Mouse (Mus musculus) kidney, postnatal 36 days (tissue): ENCODE measurements around the gene Ncoa3.

Experiments
- DNase-seq, 2 experiments: peaks; one replicate each; pipeline ENCODE4 v3.0.0; 2021 to 2022; ENCODE audit warnings: mixed read lengths in 2 of 2

The Ncoa3 gene

DNA sequence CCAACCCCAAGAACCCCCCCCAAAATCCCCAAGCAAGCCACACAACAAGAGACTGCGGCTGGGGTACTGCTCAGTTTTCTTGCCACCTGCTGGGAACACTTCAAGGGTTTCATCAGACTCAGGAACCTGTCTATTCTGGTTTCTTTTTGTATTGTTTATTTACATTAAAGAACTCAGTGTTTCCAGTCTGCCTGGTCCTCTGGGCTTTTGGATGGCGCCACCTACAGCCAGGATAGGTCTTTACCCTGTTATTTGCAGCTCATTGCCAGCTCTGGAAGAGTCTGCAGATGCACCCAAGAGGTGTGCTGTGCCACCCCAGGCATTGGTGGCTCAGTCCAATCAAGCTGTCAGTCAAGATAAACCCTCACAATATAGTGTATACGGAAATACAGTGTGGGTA, 43.3 kb downstream of the Ncoa3 start:
- DNase-seq, result peak; percentile 77 to 84

- DNase-seq, result peak; percentile 58 to 64
Measured at GRCm38 (mm10) chr2:166039681-166040080, 47.2 kb downstream of the Ncoa3 start.

GRCm38 (mm10) chr2:166042542-166042941, 50.1 kb downstream of the Ncoa3 start:
- no peak for DNase-seq

DNA sequence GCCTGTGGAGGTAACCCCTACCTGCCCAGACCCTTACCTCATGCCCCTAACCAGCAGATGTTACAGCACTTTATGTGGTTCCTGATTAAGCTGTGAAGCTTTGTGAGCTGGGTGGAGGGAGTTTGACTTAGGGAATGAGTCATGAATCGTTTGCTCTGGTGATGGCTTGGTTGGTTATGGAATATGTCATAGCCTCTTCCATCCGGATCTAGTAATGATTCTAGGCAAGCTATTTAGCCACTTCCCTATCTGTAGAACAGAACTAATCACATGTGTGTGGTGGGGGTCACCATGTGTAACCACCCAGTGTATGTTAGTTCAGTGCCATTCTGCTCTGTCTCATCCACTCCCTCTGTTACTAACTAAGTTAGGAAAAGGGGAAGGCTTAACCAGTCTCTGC, 52.6 kb downstream of the Ncoa3 start:
- DNase-seq, result no peak

- peak in 1 of 2 experiments; percentile 53 for DNase-seq
Measured at GRCm38 (mm10) chr2:166045549-166046501, 53.4 kb downstream of the Ncoa3 start.

- DNase-seq, result peak; percentile 42 to 62
Measured at GRCm38 (mm10) chr2:166047931-166048330, 55.5 kb downstream of the Ncoa3 start.

- DNase-seq, result no peak
Measured at GRCm38 (mm10) chr2:166048852-166049251, 56.4 kb downstream of the Ncoa3 start.

GRCm38 (mm10) chr2:166051421-166051820, 59.0 kb downstream of the Ncoa3 start:
- no peak for DNase-seq

GRCm38 (mm10) chr2:166051966-166052365, 59.5 kb downstream of the Ncoa3 start:
- no peak for DNase-seq

GRCm38 (mm10) chr2:166054002-166054539, 61.6 kb downstream of the Ncoa3 start:
- no peak for DNase-seq

DNA sequence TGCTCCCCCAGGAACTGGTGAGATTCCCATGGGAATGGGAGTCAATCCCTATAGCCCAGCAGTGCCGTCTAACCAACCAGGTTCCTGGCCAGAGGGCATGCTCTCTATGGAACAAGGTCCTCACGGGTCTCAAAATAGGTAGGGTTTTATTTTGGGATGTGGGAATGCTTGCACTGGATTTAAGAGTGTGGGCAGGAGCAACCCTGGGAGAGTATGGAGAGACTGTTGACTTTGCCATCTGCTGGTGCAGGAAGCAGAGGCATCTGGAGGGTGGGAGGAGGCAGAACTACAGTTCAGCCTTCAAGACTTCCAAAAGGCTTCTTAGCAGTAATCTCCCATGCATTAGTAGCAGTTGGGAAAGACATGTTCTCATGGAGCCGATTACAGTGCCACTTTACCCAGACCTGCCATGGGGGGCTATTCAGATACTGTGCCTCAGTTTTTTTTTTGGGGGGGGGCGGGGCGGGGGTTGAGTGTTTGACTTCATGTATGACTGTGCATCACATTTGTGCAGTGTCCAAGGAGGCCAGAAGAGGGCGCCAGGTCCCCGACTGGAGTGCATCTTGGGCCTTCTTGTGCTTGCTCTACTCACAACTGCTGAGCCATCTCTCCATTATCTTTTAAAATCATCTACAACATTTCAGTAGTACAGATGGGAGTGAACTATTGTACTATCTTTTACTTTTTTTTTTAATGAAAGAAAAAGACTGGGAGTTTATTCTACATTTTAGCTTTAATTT, 67.4 kb downstream of the Ncoa3 start:
- peak; percentile 61 to 85 for DNase-seq

GRCm38 (mm10) chr2:166062008-166062407, 69.6 kb downstream of the Ncoa3 start:
- DNase-seq, result no peak

DNA sequence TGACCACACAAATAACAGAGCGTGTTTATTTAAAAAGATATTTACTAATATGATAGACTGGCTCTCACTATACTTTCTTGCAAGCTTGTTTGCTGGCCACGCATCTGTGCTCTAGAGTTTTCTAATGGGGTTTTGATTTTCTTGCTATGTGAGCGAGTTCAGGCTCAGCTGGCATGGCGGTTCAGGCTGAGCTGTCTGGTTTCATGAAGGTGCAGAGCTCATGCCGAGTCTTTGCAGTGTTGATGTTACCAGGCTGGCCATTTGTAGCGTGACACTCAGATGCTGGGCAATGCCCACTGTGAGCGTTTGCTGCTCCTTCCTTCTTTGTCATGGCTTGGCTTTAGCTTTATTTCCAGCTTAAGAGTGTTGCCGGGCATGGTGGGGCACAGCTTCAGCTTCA, 70.0 kb downstream of the Ncoa3 start:
- no peak for DNase-seq

GRCm38 (mm10) chr2:166066434-166066833, 74.0 kb downstream of the Ncoa3 start:
- no peak for DNase-seq

DNA sequence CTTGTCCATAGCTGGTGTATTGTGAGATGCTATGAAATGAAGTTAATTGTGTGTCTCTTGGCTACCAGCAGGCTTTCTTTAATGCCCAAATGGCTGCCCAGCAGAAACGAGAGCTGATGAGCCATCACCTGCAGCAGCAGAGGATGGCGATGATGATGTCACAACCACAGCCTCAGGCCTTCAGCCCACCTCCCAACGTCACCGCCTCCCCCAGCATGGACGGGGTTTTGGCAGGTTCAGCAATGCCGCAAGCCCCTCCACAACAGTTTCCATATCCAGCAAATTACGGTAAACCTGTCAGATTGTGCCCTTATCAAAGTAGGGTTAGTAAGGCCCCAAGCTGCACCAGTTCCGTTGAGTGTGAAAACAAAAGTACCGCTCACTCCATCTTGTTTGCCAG, 75.8 kb downstream of the Ncoa3 start:
- no peak for DNase-seq

GRCm38 (mm10) chr2:166069164-166069563, 76.7 kb downstream of the Ncoa3 start:
- no peak for DNase-seq

DNA sequence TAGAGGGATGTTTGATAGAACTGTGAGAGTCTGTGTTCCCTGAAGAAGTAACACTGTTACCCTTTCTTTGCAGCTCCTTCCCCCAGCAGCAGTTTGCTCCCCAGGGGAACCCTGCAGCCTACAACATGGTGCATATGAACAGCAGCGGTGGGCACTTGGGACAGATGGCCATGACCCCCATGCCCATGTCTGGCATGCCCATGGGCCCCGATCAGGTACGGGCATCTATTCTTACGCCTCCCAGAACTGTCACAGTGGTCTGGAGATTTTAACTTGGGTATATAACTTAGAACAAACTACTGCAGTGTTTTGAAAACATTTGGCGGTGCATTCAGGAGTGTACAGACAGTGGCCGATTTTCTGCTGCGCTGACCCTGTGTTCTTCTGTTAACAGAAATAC, 77.3 kb downstream of the Ncoa3 start:
- DNase-seq, result no peak

DNA sequence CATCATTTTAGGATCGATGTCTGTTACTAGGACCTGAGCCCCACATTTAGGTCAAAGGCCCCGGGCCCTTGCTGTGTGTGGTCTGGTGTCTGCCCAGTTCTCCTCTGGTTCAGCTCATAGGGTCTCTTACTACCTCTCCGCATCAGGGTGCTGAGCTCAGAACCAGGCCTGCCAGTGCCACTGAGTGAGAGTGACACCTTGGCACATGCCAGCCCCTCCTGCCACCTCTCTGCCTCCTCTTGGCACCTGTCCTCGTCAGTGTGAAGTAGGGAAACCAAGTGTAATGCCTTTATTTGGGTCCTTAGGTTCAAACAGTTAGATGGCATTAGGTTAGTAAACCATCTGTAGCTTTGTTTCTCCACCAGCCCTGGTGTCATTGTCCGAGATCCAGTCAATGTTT, 79.0 kb downstream of the Ncoa3 start:
- no peak for DNase-seq

GRCm38 (mm10) chr2:166071889-166072288, 79.5 kb downstream of the Ncoa3 start:
- no peak for DNase-seq

GRCm38 (mm10) chr2:166073082-166073481, 80.6 kb downstream of the Ncoa3 start:
- DNase-seq, result peak in 1 of 2 experiments; percentile 54

DNA sequence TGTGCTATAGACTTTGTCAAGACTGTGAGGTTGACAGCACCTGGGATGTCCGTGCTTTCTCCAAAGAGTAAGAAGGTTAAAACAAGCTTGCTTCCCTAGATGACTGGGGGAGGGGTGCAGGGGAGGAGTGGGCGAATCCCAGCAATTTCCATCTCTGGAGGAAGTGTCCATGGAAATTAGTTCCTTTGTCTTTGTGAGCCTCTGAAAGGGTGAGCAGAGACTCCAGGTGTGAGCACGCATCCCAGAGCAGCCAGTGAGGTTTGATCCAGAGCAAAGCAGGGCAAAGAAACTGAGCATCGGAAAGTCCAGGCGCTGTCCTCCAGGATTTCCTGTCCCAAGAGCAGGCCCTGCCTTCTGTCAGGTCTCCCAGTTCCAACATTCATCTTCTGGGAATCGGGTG, 81.9 kb downstream of the Ncoa3 start:
- peak; percentile 36 to 38 for DNase-seq

- DNase-seq, result no peak
Measured at GRCm38 (mm10) chr2:166077371-166077770, 84.9 kb downstream of the Ncoa3 start.

DNA sequence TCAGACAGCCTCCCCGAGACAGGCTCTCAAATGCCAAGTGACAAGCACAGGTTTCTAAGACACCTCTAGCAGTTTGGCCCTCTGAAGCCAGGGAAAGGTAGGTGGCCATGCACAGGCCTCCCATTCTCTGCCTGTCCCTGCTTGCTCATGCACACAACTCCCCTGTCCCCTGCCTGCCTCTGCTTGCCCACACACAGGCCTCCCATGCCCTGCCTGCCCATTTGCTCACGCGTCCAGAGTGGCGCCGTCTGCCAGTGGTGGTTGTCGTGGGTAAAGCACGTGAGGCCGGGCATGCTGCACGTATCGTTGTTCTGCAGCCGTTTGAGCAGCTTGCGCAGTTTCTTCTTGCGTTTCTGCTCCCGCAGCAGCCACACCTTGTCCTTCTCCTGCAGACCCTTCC, 86.8 kb downstream of the Ncoa3 start:
- no peak for DNase-seq
